Comparison of ENCODE assay signal across 2 mouse cellular contexts in genomic region chr8:11463889-11464706, GRCm38 (mm10).
TF ChIP-seq lines count a peak whose summit lies in the region.

No protein-coding gene starts in this region.

TF ChIP-seq in CH12.LX, 34 proteins besides CTCF, POLR2A, EP300 and RAD21 (continued from another document):
- TF ChIP-seq CHD1 (IDR thresholded peaks at IDR 0.05; ENCODE audit: low read depth, low read length) (no peak; the same call in 1 of the 2 replicates), RCOR1 (conservative IDR thresholded peaks at IDR 0.05; ENCODE audit: low read depth, low read length) (peak; percentile 77), SMC3 (IDR thresholded peaks at IDR 0.05; ENCODE audit: low read depth, low read length) (peak; percentile 39), ZNF384 (IDR thresholded peaks at IDR 0.05; ENCODE audit: low read depth, low read length) (no peak), SIN3A (IDR thresholded peaks at IDR 0.05; ENCODE audit: low read length) (peak; percentile 86), CHD2 (IDR thresholded peaks at IDR 0.05; ENCODE audit: low read length) (peak; percentile 85), MAZ (IDR thresholded peaks at IDR 0.05; ENCODE audit: low read depth, low read length) (peak; percentile 60), JUN (IDR thresholded peaks at IDR 0.05; ENCODE audit: insufficient read depth, low read depth, low read length) (peak; percentile 81), IRF4 (IDR thresholded peaks at IDR 0.05; ENCODE audit: low read depth, low read length) (peak; percentile 78), MYC (IDR thresholded peaks at IDR 0.05; ENCODE audit: low read depth, low read length) (peak; percentile 82), ETS1 (conservative IDR thresholded peaks at IDR 0.05; ENCODE audit: low read depth, low read length) (peak; percentile 91), BHLHE40 (IDR thresholded peaks at IDR 0.05; ENCODE audit: low read depth, low read length) (peak; percentile 93), ZKSCAN1 (IDR thresholded peaks at IDR 0.05; ENCODE audit: borderline replicate concordance, low read depth, low read length) (no peak), JUND (conservative IDR thresholded peaks at IDR 0.05; ENCODE audit: low read depth, low read length) (peak; percentile 85), ZC3H11A (IDR thresholded peaks at IDR 0.05; ENCODE audit: low read depth, low read length) (no peak), POLR2AphosphoS2 (IDR thresholded peaks at IDR 0.05; ENCODE audit: low read depth, low read length) (no peak), KAT2A (IDR thresholded peaks at IDR 0.05; ENCODE audit: insufficient replicate concordance, low read length) (0 out of 2 replicates have a peak, but pooled peaks have one; percentile 42), ELF1 (IDR thresholded peaks at IDR 0.05; ENCODE audit: low read depth, low read length) (peak; percentile 75), USF2 (conservative IDR thresholded peaks at IDR 0.05; ENCODE audit: low read depth, low read length) (peak; percentile 27; the same call in 1 of the 2 replicates), TBP (conservative IDR thresholded peaks at IDR 0.05; ENCODE audit: low read depth, low read length) (0 out of 2 replicates have a peak, but pooled peaks have one; percentile 28), E2F4 (IDR thresholded peaks at IDR 0.05; ENCODE audit: insufficient replicate concordance, low read depth, low read length) (peak; percentile 13; the same call in 1 of the 2 replicates), UBTF (IDR thresholded peaks at IDR 0.05; ENCODE audit: low read depth, low read length) (no peak), ZMIZ1 (IDR thresholded peaks at IDR 0.05; ENCODE audit: low read depth, low read length) (peak; percentile 49), MAX (IDR thresholded peaks at IDR 0.05; ENCODE audit: low read length) (peak; percentile 87), NRF1 (IDR thresholded peaks at IDR 0.05; ENCODE audit: low read depth, low read length) (peak; percentile 18; the same call in 1 of the 2 replicates), MEF2A (IDR thresholded peaks at IDR 0.05; ENCODE audit: borderline replicate concordance, low read depth, low read length) (peak; percentile 52), USF1 (IDR thresholded peaks at IDR 0.05; ENCODE audit: low read depth, low read length) (peak; percentile 60), MAFK (IDR thresholded peaks at IDR 0.05; ENCODE audit: insufficient replicate concordance, low read length) (peak; percentile 89), GABPA (IDR thresholded peaks at IDR 0.05; ENCODE audit: insufficient replicate concordance, low read depth, low read length) (no peak), MXI1 (IDR thresholded peaks at IDR 0.05; ENCODE audit: low read depth, low read length) (peak; percentile 72; the same call in 1 of the 2 replicates), HCFC1 (IDR thresholded peaks at IDR 0.05; ENCODE audit: low read depth, low read length) (peak; percentile 48; the same call in 1 of the 2 replicates)

TF ChIP-seq in myocyte, 11 proteins besides CTCF, POLR2A, EP300 and RAD21 (continued from another document):
- TF ChIP-seq POLR2AphosphoS2 (IDR thresholded peaks at IDR 0.05; ENCODE audit: insufficient read length, low read depth) (no peak), CEBPB (IDR thresholded peaks at IDR 0.05; ENCODE audit: insufficient read depth, poor library complexity, severe bottlenecking) (no peak), MYOD1 (IDR thresholded peaks at IDR 0.05; ENCODE audit: control insufficient read depth in 1 of 3, insufficient read length in 2 of 3, low read depth in 2 of 3) (no peak), E2F4 (IDR thresholded peaks at IDR 0.05; ENCODE audit: insufficient read depth) (no peak), MYOG (IDR thresholded peaks at IDR 0.05; ENCODE audit: control insufficient read depth in 1 of 3, insufficient read depth in 1 of 3, insufficient read length in 2 of 3, low read depth in 2 of 3) (no peak), REST (IDR thresholded peaks at IDR 0.05; ENCODE audit: insufficient read depth, insufficient read length) (no peak), SRF (IDR thresholded peaks at IDR 0.05; ENCODE audit: control insufficient read depth, insufficient read length, low read depth) (no peak), TCF12 (IDR thresholded peaks at IDR 0.05; ENCODE audit: insufficient read depth, poor library complexity, severe bottlenecking) (no peak)
